Mouse (Mus musculus): ENCODE measurements around the gene Kcnq1. TPM values are rescaled to one million over a fixed set of nuclear protein-coding genes. Genes with fewer than 3 reads are reported as not detected.

Gene Kcnq1
- polyA plus RNA-seq, 2 experiments from 2014 or later = not detected

GRCm38 (mm10) chr7:143093847-143094246 is 12.3 kb upstream of the Kcnq1 start:
- ATAC-seq = no peak

GRCm38 (mm10) chr7:143094592-143095553 is 11.3 kb upstream of the Kcnq1 start, which contains the start of gene Trpm5:
Gene Trpm5 (minus strand): TSS chr7:143094642.
- ATAC-seq = no peak

- no peak for ATAC-seq
Measured at GRCm38 (mm10) chr7:143095554-143095907, 10.6 kb upstream of the Kcnq1 start.

DNA sequence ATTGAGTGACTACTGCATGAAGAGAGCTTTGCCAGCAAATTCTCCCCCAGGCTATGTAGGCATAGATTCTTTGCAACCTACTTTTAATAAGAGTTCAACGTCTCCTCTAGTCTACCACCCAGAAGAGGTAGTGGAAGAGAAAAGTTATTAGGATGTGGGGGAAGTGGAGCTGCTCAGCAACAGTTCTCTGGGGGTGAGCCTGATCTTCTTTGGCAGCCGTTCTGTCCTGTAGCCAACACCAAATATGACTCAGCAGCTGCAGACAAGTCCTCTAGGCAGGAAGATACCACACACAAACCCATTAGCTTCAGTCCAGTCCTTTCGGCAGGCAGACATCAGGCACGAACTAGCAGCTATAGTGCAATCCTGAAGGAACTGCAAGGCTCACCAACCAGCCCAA is 5.4 kb upstream of the Kcnq1 start:
- no peak for ATAC-seq

DNA sequence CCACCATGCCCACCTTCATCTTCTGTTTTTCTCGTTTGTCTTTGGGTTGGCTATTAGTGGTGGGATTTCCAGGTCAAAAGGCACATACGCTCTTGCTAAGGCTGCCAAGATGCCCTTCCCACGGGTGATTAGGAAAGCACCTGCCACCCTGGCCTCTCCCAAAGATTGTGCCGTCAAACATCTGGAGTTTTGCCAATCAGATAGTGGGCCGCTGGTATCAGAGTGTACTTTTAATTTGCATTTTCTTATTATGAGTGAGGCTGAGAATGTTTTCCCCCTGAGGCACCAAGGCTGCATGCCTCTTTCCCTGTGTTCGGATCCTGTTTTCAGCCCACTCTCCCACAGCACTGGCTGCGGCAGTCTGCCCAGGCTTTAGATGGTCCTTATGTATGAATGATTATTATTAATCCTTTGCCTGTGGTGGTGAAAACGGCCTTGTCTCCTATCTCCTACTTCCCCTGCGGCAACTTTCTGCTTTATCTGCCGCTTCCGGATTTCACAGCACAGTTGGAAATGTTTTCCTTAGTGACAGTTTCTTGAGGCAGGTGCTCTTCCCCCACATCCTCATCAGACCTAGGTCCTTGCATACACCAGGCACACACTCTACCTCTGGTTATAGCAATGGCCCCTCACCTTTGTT is 784 bp upstream of the Kcnq1 start:
- no peak for ATAC-seq

DNA sequence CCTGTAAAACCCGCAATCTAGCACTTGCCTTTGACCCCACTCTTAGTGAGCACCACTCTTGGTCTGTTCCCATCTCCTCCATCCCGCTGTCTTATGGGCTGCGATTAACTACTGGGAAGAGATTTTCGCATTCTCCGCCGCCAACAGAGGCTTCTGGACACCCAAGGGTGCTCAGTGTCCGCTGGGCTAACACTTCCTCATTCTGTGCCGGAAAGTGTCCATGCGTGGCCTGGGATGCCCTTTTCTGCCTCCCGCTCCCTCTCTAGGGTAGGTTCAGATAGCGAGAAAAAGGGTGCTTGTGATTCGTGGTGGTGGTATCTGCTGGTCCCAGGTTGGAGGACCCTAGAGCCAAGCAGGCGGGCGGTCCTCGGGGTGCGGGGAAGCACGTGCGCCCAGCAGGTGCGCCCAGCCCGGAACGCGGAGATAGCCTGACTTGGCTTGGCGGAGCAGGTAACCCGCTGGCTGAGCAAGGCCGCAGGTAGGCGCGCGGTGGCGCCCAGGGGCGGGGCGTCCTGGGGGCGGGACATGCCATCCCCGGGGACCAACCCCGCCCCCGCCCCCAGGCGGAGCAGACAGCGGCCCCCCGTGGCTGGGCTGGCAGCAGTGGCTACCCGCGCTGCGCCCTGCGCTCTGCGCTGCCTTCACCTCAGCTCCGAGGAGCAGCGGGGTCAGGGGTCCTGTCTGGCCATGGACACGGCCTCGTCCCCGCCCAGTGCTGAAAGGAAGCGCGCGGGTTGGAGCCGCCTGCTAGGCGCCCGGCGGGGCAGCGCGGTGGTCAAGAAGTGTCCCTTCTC is 707 bp downstream of the Kcnq1 start:
- no peak for ATAC-seq

DNA sequence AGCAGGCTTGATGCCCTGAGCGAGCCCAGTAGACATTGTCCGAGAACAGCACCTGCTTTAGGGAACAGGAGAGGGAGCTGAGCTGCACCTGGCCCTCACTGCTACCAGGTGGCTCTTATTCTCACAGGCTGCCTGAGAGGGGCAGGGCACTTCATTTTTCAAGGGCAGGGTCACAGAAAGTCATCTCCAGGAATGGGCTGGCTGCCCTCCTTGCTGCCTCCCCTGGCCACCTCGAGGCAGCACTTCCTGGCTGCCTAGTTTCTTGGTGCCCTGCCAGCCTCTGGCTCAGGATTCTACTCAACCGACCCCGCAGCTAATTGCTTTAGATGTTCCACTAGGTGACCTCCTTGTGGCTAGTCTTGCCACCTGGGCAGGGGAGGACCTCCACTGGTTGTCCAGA is 2.0 kb downstream of the Kcnq1 start:
- ATAC-seq = no peak

DNA sequence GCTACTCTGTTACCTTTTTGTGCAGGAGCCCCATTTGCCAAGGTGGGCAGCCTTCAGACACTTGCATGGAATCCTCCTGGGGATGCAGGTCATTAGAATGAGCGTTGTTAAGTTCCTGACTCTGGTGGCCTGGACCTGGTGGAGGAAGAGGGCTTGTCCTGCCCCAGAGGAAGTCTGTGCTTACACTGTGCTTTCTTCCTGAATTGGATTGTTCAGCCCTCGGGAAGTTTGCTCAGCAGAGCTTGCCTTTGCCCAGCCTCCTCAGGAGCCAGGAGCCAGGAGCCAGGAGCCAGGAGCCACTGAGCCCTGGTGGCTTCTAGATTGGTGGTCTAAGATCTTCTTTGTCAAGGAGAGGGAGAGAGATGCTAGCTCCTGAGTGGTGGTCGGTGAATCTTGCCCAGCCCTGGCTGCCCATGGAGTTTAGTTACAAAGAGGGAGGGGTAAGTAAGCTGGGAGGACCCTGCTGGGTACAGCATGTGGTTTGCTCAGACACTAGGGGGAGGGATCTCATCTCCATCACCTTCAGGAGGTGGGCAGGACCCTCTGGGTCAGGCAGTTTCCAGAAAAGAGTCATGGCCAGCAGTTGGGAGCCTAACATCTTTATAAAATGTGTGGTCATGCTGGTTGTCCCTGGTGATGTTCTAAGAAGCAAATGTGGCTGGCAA is 3.0 kb downstream of the Kcnq1 start:
- no peak for ATAC-seq

GRCm38 (mm10) chr7:143109696-143110095 is 3.5 kb downstream of the Kcnq1 start:
- ATAC-seq = no peak

GRCm38 (mm10) chr7:143110803-143111202 is 4.6 kb downstream of the Kcnq1 start:
- no peak for ATAC-seq

DNA sequence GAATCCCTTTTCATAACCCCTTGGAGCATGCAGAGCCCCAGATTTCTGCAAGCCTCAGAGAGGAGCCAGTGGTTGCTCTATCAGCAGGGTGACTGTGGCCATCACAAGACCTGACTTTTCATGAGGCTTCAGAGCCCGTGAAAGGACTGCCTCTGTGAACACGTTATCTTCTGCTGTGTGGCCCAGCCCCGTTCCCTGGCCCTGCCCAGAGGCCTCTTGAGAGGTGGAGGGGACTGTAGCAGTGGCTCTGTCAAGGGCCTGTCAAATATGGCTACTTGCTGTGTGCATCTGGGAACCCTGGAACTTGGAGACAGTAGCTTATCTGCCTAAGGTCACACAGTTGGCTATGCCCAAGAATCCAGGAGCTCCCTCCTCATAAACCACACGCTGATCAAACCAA is 5.6 kb downstream of the Kcnq1 start:
- no peak for ATAC-seq

DNA sequence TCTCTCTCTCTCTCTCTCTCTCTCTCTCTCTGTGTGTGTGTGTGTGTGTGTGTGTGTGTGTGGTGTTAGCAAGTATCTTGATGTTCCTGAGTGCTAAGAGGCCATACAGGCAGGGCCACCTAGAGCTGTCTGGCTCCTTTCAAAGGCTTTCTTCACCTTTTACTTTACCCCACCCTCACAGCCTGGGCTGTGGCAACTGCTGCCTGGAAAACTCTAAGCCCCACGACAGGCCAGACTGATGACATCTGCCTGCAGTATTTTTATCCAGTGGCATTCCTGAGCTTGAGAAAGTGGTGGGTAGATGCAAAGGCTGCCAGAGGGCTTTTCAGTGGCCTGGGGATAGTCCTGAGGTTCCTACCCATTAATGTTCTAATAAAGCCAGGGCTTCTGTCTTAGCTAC is 6.2 kb downstream of the Kcnq1 start:
- no peak for ATAC-seq

- ATAC-seq = no peak
Measured at GRCm38 (mm10) chr7:143114773-143115172, 8.6 kb downstream of the Kcnq1 start.

- no peak for ATAC-seq
Measured at GRCm38 (mm10) chr7:143116521-143116920, 10.4 kb downstream of the Kcnq1 start.

GRCm38 (mm10) chr7:143119407-143119806 is 13.2 kb downstream of the Kcnq1 start:
- ATAC-seq = no peak

DNA sequence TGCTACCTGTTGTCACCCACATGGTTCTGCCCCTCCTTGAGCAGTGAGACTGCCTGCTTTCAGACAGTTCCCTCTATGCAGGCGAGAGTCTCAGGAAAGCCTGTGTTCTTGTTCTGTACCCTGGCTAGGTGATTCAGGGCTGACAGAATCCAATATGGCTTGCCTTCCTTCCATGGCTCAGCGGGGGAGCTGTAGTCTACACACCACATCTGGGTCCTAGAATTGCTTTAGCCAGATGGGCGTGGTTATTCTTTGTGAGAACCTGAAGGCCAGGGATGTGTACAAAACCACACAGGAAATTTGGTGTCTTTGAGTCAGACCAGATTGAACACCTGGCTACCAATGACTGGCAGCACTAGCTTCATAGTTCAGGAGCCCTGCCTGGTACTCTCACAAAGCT is 13.7 kb downstream of the Kcnq1 start:
- ATAC-seq = no peak

DNA sequence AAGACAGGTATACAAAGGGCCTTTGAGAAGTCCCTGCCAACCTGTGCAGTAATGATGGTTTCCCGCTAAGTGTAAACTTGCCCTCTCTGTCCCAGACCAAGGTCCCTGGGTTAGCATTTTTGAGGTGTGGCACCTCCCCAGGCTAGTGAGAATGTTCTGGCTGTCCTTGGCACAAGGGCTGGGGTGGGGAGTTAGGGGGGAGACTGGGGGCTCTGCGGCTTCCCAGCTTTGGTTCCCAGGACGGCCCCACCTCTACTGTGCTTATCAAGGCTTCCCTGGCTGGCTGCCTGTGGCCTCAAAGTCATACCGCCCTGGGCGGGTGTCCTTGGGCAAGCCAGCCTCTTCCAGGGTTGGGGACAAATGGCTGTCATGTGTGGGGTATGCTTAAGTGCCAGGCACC is 16.0 kb downstream of the Kcnq1 start:
- no peak for ATAC-seq

DNA sequence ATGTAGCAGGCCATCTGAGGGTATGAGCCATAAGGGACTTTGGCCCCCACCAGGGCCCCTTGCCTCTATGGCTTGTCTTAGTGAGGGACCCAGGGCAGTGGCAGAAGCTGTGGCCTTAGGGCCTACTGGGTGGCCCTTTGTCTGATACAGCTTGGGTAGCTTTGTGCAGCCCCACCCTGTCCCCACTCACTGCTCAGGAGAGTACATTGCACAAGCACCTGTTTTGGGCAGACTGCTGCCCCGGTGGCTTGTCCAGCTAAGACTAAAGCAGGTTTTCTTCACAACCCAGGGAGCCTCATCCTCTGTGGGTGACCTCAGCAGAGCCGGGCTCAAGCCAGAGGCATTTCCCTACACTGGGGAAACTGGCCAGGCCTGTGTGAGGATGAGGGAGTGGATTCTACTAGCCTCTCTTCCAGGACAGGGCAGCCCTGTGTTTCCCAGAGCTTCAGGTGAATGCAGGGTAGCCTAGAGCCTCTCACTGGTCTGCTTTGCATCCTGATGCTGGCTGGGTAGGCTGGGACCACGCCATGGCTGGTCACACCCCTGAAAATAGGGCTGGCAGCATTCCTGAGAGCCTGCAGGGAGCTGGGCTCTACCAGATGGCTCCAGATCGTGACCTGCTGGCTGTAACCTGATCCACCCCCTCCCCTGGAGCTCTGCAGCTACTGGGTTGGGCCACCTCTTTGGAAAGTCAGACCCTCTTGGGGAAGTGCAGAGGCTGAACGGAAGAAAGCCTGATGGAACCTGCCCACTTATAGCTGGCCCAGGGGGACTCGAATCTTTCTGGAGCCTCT is 17.9 kb downstream of the Kcnq1 start:
- no peak for ATAC-seq

- ATAC-seq = no peak
Measured at GRCm38 (mm10) chr7:143124902-143125301, 18.7 kb downstream of the Kcnq1 start.

DNA sequence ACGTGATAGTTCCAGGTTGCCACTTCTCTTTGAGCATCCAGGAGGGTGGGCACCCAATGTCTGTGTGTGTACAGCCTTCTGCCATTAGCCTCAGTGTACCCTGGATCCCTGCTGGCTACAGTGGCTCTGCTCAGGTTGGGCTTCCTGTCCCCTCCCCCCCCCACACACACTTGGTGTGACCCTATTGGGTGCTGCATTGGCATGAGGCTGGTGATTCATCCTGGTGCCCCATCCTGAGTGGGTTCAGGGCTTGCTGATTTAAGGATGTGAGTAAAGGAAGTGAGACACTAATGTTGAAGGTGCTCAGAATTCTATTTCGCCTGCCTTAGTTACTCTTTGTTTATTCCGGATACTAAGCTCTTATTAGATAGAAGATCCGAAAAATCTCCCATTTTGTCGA is 26.7 kb downstream of the Kcnq1 start:
- no peak for ATAC-seq

DNA sequence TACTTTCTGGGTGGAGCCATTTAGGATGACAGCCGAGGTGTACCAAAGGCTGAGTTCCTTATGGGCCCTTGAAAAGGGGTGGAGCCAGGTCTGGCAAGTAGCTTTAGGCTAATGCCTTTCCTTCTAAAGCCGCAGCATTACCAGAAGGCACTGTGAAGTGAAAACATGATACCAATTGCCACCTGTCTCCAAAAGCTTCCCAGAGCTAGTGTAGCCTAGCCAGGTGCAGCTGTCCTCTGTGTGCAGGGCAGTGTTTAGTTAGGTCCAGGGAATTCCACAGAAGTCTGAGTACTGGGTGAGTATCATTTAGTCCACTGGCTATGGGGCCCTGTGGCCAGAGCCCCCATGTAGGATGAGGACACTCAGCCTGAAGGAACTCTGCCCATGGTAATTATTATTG is 30.0 kb downstream of the Kcnq1 start:
- ATAC-seq = no peak

GRCm38 (mm10) chr7:143136561-143136960 is 30.4 kb downstream of the Kcnq1 start:
- no peak for ATAC-seq

All from activated CD4-positive, CD25-positive, alpha-beta regulatory T cell, adult 4 months (primary cell).